Mouse (Mus musculus) neural tube, embryonic 15.5 days (tissue): Measurements from ENCODE around the gene Banp. TPM values are rescaled to one million over a fixed set of nuclear protein-coding genes. Genes with fewer than 3 reads are reported as not detected.

Experiments used
- ATAC-seq: fragments of 200-750 bp; cut with Nextera tagmentation; 2 replicates; pipeline ENCODE4 v1.8.0; 2017; ENCODE audit warnings: mild to moderate bottlenecking, moderate TSS enrichment, moderate library complexity; ENCODE audit not compliant: low FRiP score
- H3K27ac ChIP-seq: fragments of 300-500 bp; sonication (generic); replicated peaks from 2 replicates; pipeline ENCODE4 v1.5.1; 2015; ENCODE audit warnings: mild to moderate bottlenecking, inconsistent platforms
- H3K27me3 ChIP-seq: fragments of 300-500 bp; sonication (generic); replicated peaks from 2 replicates; pipeline ENCODE4 v1.6.1; 2015; ENCODE audit warnings: inconsistent platforms
- H3K36me3 ChIP-seq: fragments of 300-500 bp; sonication (generic); 2 replicates; pipeline ENCODE4 v1.6.1; 2015; ENCODE audit warnings: inconsistent platforms
- H3K4me1 ChIP-seq: fragments of 300-500 bp; sonication (generic); 2 replicates; pipeline ENCODE4 v1.6.1; 2015; ENCODE audit warnings: inconsistent platforms
- H3K4me2 ChIP-seq: fragments of 300-500 bp; sonication (generic); 2 replicates; pipeline ENCODE4 v1.6.1; 2015; ENCODE audit warnings: inconsistent platforms, mild to moderate bottlenecking, moderate library complexity
- H3K4me3 ChIP-seq: fragments of 300-500 bp; sonication (generic); replicated peaks from 2 replicates; pipeline ENCODE4 v1.5.1; 2015; ENCODE audit warnings: mild to moderate bottlenecking, inconsistent platforms
- H3K9ac ChIP-seq: fragments of 300-500 bp; sonication (generic); replicated peaks from 2 replicates; pipeline ENCODE4 v1.6.1; 2015; ENCODE audit warnings: mild to moderate bottlenecking, inconsistent platforms
- H3K9me3 ChIP-seq: fragments of 300-500 bp; sonication (generic); replicated peaks from 2 replicates; pipeline ENCODE4 v1.6.1; 2016; ENCODE audit warnings: inconsistent platforms
- WGBS: fragments of 180-500 bp; shearing (Covaris S2); methylation state at CpG from one replicate; pipeline ENCODE4 v1.1.7; 2015; ENCODE audit warnings: mixed read lengths; 5-methylcytosine and 5-hydroxymethylcytosine counted together
- polyA plus RNA-seq: library from polyadenylated mRNA; unstranded; fragments of >200 nt; fragmentation: Nextera tagmentation; extraction: Ambion mirVana; gene quantifications from 2 replicates; pipeline ENCODE4 v1.2.1, GENCODE M21; 2015

Gene Banp
- polyA plus RNA-seq, 1 experiment from 2014 or later, result 52.8 TPM

- Histone ChIP-seq H3K36me3 (no peaks in the 10 kb centered on the region), H3K27me3 (no peaks in the 10 kb centered on the region), H3K9ac (no peak overlapping the region), H3K4me2 (no peak overlapping the region), H3K27ac (no peak overlapping the region), H3K4me1 (peaks cover 17% of the 10 kb centered on the region), H3K4me3 (no peak overlapping the region), H3K9me3 (no peaks in the 10 kb centered on the region)
- WGBS, result 82% methylated on average over 8 of the region's 8 CpGs
- ATAC-seq, result no peak
Measured at GRCm38 (mm10) chr8:121943716-121944115, 5.8 kb upstream of the Banp start.

- ATAC-seq, result no peak
- Histone ChIP-seq H3K4me2 (no peak within 1 kb of the TSS), H3K27ac (no peak within 1 kb of the TSS), H3K4me3 (no peak within 1 kb of the TSS), H3K9ac (no peak within 1 kb of the TSS), H3K4me1 (peaks cover 27% of the 10 kb centered on the region), H3K9me3 (no peaks in the 10 kb centered on the region), H3K36me3 (no peaks in the 10 kb centered on the region), H3K27me3 (no peaks in the 10 kb centered on the region)
Measured at GRCm38 (mm10) chr8:121944831-121945230, 4.7 kb upstream of the Banp start, which contains the start of gene Car5a. Gene Car5a, minus strand, starts transcription at chr8:121944904.

GRCm38 (mm10) chr8:121946351-121946750 lies 3.2 kb upstream of the Banp start:
- H3K4me1 ChIP-seq, result peaks cover 29% of the 10 kb centered on the region
- no peak overlapping the region for H3K4me2 ChIP-seq
- no peak for ATAC-seq
- H3K9me3 ChIP-seq, result no peaks in the 10 kb centered on the region
- 83% methylated on average over 7 of the region's 7 CpGs for WGBS
- H3K27ac ChIP-seq, result no peak overlapping the region
- H3K36me3 ChIP-seq, result no peaks in the 10 kb centered on the region
- H3K4me3 ChIP-seq, result no peak overlapping the region
- no peaks in the 10 kb centered on the region for H3K27me3 ChIP-seq
- no peak overlapping the region for H3K9ac ChIP-seq

GRCm38 (mm10) chr8:121947047-121947752 lies 2.4 kb upstream of the Banp start:
- no peak for ATAC-seq
- no peaks in the 10 kb centered on the region for H3K27me3 ChIP-seq
- no peaks in the 10 kb centered on the region for H3K36me3 ChIP-seq
- WGBS, result 29% methylated on average over 19 of the region's 19 CpGs
- peak overlapping the region; percentile 28 for H3K9ac ChIP-seq
- peak overlapping the region; percentile 74 for H3K4me2 ChIP-seq
- no peaks in the 10 kb centered on the region for H3K9me3 ChIP-seq
- peaks cover 37% of the 10 kb centered on the region for H3K4me1 ChIP-seq
- H3K27ac ChIP-seq, result peak overlapping the region; percentile 69
- H3K4me3 ChIP-seq, result peak overlapping the region; percentile 33

GRCm38 (mm10) chr8:121947753-121948141 lies 1.8 kb upstream of the Banp start:
- ATAC-seq, result no peak
- H3K4me1 ChIP-seq, result peaks cover 43% of the 10 kb centered on the region
- H3K4me2 ChIP-seq, result peak overlapping the region; percentile 74
- H3K27me3 ChIP-seq, result no peaks in the 10 kb centered on the region
- no peaks in the 10 kb centered on the region for H3K9me3 ChIP-seq
- no peaks in the 10 kb centered on the region for H3K36me3 ChIP-seq
- 0% methylated on average over 18 of the region's 18 CpGs for WGBS
- peak overlapping the region; percentile 78 for H3K27ac ChIP-seq
- H3K9ac ChIP-seq, result peak overlapping the region; percentile 28
- peak overlapping the region; percentile 33 for H3K4me3 ChIP-seq

- H3K4me1 ChIP-seq, result peaks cover 49% of the 10 kb centered on the region
- peak overlapping the region; percentile 74 for H3K4me2 ChIP-seq
- H3K9ac ChIP-seq, result peak overlapping the region; percentile 28
- H3K9me3 ChIP-seq, result no peaks in the 10 kb centered on the region
- ATAC-seq, result no peak
- 60% methylated on average over 19 of the region's 19 CpGs for whole genome bisulfite sequencing
- peak overlapping the region; percentile 78 for H3K27ac ChIP-seq
- no peaks in the 10 kb centered on the region for H3K36me3 ChIP-seq
- H3K4me3 ChIP-seq, result peak overlapping the region; percentile 33
- H3K27me3 ChIP-seq, result no peaks in the 10 kb centered on the region
Measured at GRCm38 (mm10) chr8:121948321-121949145, 1.0 kb upstream of the Banp start.

GRCm38 (mm10) chr8:121949941-121950748 lies 595 bp downstream of the Banp start:
- Histone ChIP-seq H3K4me2 (peak overlapping the region; percentile 82), H3K9ac (peak overlapping the region; percentile 97), H3K4me1 (peaks cover 54% of the 10 kb centered on the region), H3K9me3 (no peaks in the 10 kb centered on the region), H3K4me3 (peak overlapping the region; percentile 84), H3K36me3 (no peaks in the 10 kb centered on the region; the same call in 1 of the 2 replicates), H3K27me3 (no peaks in the 10 kb centered on the region), H3K27ac (peak overlapping the region; percentile 97)
- peak; percentile 96 for ATAC-seq
- WGBS, result under 1% methylated on average over 57 of the region's 66 CpGs

- ATAC-seq, result peak; percentile 33
- no peaks in the 10 kb centered on the region for H3K9me3 ChIP-seq
- WGBS, result under 1% methylated on average over 89 of the region's 97 CpGs
Measured at GRCm38 (mm10) chr8:121950749-121951655, 1.5 kb downstream of the Banp start.

GRCm38 (mm10) chr8:121951656-121952009 lies 2.1 kb downstream of the Banp start:
- Histone ChIP-seq H3K9ac (peak overlapping the region; percentile 97), H3K27ac (peak overlapping the region; percentile 97), H3K9me3 (no peaks in the 10 kb centered on the region), H3K4me2 (peak overlapping the region; percentile 82), H3K4me3 (peak overlapping the region; percentile 84), H3K27me3 (no peaks in the 10 kb centered on the region), H3K36me3 (no peaks in the 10 kb centered on the region; the same call in 1 of the 2 replicates), H3K4me1 (peaks cover 54% of the 10 kb centered on the region)
- 33% methylated on average over 7 of the region's 7 CpGs for WGBS
- no peak for ATAC-seq

More at GRCm38 (mm10) chr8:121950749-121951655, 1.5 kb downstream of the Banp start:
- H3K4me3 ChIP-seq, result peak overlapping the region; percentile 84
- peak overlapping the region; percentile 97 for H3K27ac ChIP-seq
- peak overlapping the region; percentile 82 for H3K4me2 ChIP-seq
- peaks cover 54% of the 10 kb centered on the region for H3K4me1 ChIP-seq
- no peaks in the 10 kb centered on the region; the same call in 1 of the 2 replicates for H3K36me3 ChIP-seq
- H3K27me3 ChIP-seq, result no peaks in the 10 kb centered on the region
- peak overlapping the region; percentile 97 for H3K9ac ChIP-seq

GRCm38 (mm10) chr8:121952122-121952521 lies 2.6 kb downstream of the Banp start:
- Histone ChIP-seq H3K4me2 (peak overlapping the region; percentile 82), H3K36me3 (no peaks in the 10 kb centered on the region; the same call in 1 of the 2 replicates), H3K4me3 (peak overlapping the region; percentile 7; the same call in 1 of the 2 replicates), H3K9ac (no peak overlapping the region; the same call in 1 of the 2 replicates), H3K9me3 (no peaks in the 10 kb centered on the region), H3K4me1 (peaks cover 53% of the 10 kb centered on the region), H3K27ac (no peak overlapping the region), H3K27me3 (no peaks in the 10 kb centered on the region)
- ATAC-seq, result no peak
